ENCODE assay signal across 13 mouse cellular contexts in the genomic region with DNA sequence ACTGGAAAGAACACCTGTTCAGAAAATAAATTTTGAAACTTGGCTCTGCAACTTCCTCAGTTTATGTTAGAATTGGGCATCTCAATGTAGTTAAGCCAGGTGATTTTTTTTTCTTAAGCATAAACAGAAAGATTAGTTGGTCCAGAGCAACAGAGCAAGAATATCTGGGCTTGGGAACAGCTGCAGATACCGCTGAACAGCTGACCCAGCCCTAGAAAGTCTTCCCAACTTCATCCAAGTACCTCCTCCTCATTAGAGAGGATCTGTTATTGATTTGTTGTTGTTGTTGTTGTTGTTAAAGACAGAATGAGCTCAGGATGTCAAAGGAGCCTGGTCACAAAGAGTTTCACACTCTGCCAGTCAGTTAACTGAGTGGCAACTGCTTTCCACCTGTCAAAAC. TPM values are rescaled to one million over a fixed set of nuclear protein-coding genes. Genes with fewer than 3 reads are reported as not detected.
"Had no signal": no experiment of that assay in that cellular context is flagged by ENCODE, and none has a peak within 500 bp of the region (broad histone marks: within the 10 kb centered on the region; RNA-seq: fewer than 3 reads in every experiment).

No protein-coding gene starts in this region.

- H3K4me1 ChIP-seq: neural tube, embryonic 13.5 days; neural tube, embryonic 15.5 days; stomach, embryonic 15.5 days had no signal

- H3K9me3 ChIP-seq: neural tube, embryonic 13.5 days; neural tube, embryonic 15.5 days; stomach, embryonic 15.5 days had no signal

- H3K27me3 ChIP-seq: neural tube, embryonic 13.5 days; neural tube, embryonic 15.5 days; stomach, embryonic 15.5 days had no signal

- H3K4me2 ChIP-seq: neural tube, embryonic 13.5 days; neural tube, embryonic 15.5 days; stomach, embryonic 15.5 days had no signal

- H3K27ac ChIP-seq: neural tube, embryonic 13.5 days; neural tube, embryonic 15.5 days; stomach, embryonic 15.5 days; stomach, postnatal 0 days had no signal

- H3K36me3 ChIP-seq: neural tube, embryonic 13.5 days; neural tube, embryonic 15.5 days; stomach, embryonic 15.5 days had no signal

- H3K9ac ChIP-seq: neural tube, embryonic 13.5 days; neural tube, embryonic 15.5 days; stomach, embryonic 15.5 days had no signal

- H3K4me3 ChIP-seq: neural tube, embryonic 13.5 days; neural tube, embryonic 15.5 days; stomach, embryonic 15.5 days had no signal

RNA-seq across cellular contexts. Expression of a gene that starts 31.1 kb away (rescaled TPM):
- polyA plus RNA-seq: neural tube, embryonic 13.5 days; neural tube, embryonic 14.5 days; small intestine, adult 2 months; spleen, adult 2 months; stomach, embryonic 14.5 days; stomach, embryonic 15.5 days; stomach, embryonic 16.5 days; thymus, adult 2 months; thymus, postnatal 0 days; urinary bladder, adult 2 months had no signal

RNA-seq across cellular contexts. Expression of a gene that starts 58.8 kb away (rescaled TPM):
- polyA plus RNA-seq: neural tube, embryonic 13.5 days; neural tube, embryonic 14.5 days; testis, adult 2 months; urinary bladder, adult 2 months had no signal
